Mouse (Mus musculus) neural tube, embryonic 15.5 days (tissue): ENCODE data around the gene Fam222b. TPM values are rescaled to one million over a fixed set of nuclear protein-coding genes. Genes with fewer than 3 reads are reported as not detected.
A peak's percentile ranks its signal among the peaks of the same experiment; 100 is the strongest.

Source experiments
- ATAC-seq: fragments of 200-750 bp; cut with Nextera tagmentation; 2 replicates; pipeline ENCODE4 v1.8.0; 2017; ENCODE audit warnings: mild to moderate bottlenecking, moderate TSS enrichment, moderate library complexity; ENCODE audit not compliant: low FRiP score
- H3K27ac ChIP-seq: fragments of 300-500 bp; sonication (generic); replicated peaks from 2 replicates; pipeline ENCODE4 v1.5.1; 2015; ENCODE audit warnings: mild to moderate bottlenecking, inconsistent platforms
- H3K27me3 ChIP-seq: fragments of 300-500 bp; sonication (generic); replicated peaks from 2 replicates; pipeline ENCODE4 v1.6.1; 2015; ENCODE audit warnings: inconsistent platforms
- H3K36me3 ChIP-seq: fragments of 300-500 bp; sonication (generic); 2 replicates; pipeline ENCODE4 v1.6.1; 2015; ENCODE audit warnings: inconsistent platforms
- H3K4me1 ChIP-seq: fragments of 300-500 bp; sonication (generic); 2 replicates; pipeline ENCODE4 v1.6.1; 2015; ENCODE audit warnings: inconsistent platforms
- H3K4me2 ChIP-seq: fragments of 300-500 bp; sonication (generic); 2 replicates; pipeline ENCODE4 v1.6.1; 2015; ENCODE audit warnings: inconsistent platforms, mild to moderate bottlenecking, moderate library complexity
- H3K4me3 ChIP-seq: fragments of 300-500 bp; sonication (generic); replicated peaks from 2 replicates; pipeline ENCODE4 v1.5.1; 2015; ENCODE audit warnings: mild to moderate bottlenecking, inconsistent platforms
- H3K9ac ChIP-seq: fragments of 300-500 bp; sonication (generic); replicated peaks from 2 replicates; pipeline ENCODE4 v1.6.1; 2015; ENCODE audit warnings: mild to moderate bottlenecking, inconsistent platforms
- H3K9me3 ChIP-seq: fragments of 300-500 bp; sonication (generic); replicated peaks from 2 replicates; pipeline ENCODE4 v1.6.1; 2016; ENCODE audit warnings: inconsistent platforms
- WGBS: fragments of 180-500 bp; shearing (Covaris S2); methylation state at CpG from one replicate; pipeline ENCODE4 v1.1.7; 2015; ENCODE audit warnings: mixed read lengths; 5-methylcytosine and 5-hydroxymethylcytosine counted together
- polyA plus RNA-seq: library from polyadenylated mRNA; unstranded; fragments of >200 nt; fragmentation: Nextera tagmentation; extraction: Ambion mirVana; gene quantifications from 2 replicates; pipeline ENCODE4 v1.2.1, GENCODE M21; 2015

Fam222b gene
- polyA plus RNA-seq, 1 experiment from 2014 or later = 22.2 TPM

- ATAC-seq = no peak
- Histone ChIP-seq H3K9me3 (no peaks in the 10 kb centered on the region), H3K27ac (no peak overlapping the region), H3K4me2 (no peak overlapping the region), H3K9ac (no peak overlapping the region), H3K4me3 (no peak overlapping the region), H3K27me3 (no peaks in the 10 kb centered on the region), H3K4me1 (peaks cover 34% of the 10 kb centered on the region), H3K36me3 (peaks cover 5% of the 10 kb centered on the region; the same call in 1 of the 2 replicates)
- 80% methylated on average over 6 of the region's 6 CpGs for WGBS
Measured at GRCm38 (mm10) chr11:78166640-78167039, 72.2 kb downstream of the Fam222b start.

GRCm38 (mm10) chr11:78167257-78167959 is 72.9 kb downstream of the Fam222b start:
- H3K36me3 ChIP-seq = no peaks in the 10 kb centered on the region
- no peaks in the 10 kb centered on the region for H3K9me3 ChIP-seq
- H3K9ac ChIP-seq = no peak overlapping the region
- H3K4me2 ChIP-seq = no peak overlapping the region
- peaks cover 26% of the 10 kb centered on the region for H3K4me1 ChIP-seq
- no peak overlapping the region for H3K4me3 ChIP-seq
- ATAC-seq = no peak
- no peaks in the 10 kb centered on the region for H3K27me3 ChIP-seq
- no peak overlapping the region for H3K27ac ChIP-seq
- WGBS = 93% methylated on average over 14 of the region's 14 CpGs

GRCm38 (mm10) chr11:78168541-78169468 is 74.3 kb downstream of the Fam222b start:
- Histone ChIP-seq H3K36me3 (no peaks in the 10 kb centered on the region), H3K4me3 (no peak overlapping the region), H3K27ac (no peak overlapping the region), H3K9me3 (no peaks in the 10 kb centered on the region), H3K9ac (no peak overlapping the region), H3K4me2 (no peak overlapping the region), H3K27me3 (no peaks in the 10 kb centered on the region), H3K4me1 (peaks cover 12% of the 10 kb centered on the region)
- WGBS = 60% methylated on average over 19 of the region's 19 CpGs
- no peak for ATAC-seq

- Histone ChIP-seq H3K4me1 (peaks cover 10% of the 10 kb centered on the region), H3K9ac (no peak overlapping the region), H3K4me2 (no peak overlapping the region), H3K36me3 (no peaks in the 10 kb centered on the region), H3K27ac (no peak overlapping the region), H3K9me3 (no peaks in the 10 kb centered on the region), H3K27me3 (no peaks in the 10 kb centered on the region), H3K4me3 (no peak overlapping the region)
- WGBS = 94% methylated on average over 15 of the region's 15 CpGs
- ATAC-seq = no peak
Measured at GRCm38 (mm10) chr11:78170306-78170705, 75.8 kb downstream of the Fam222b start.

- ATAC-seq = no peak
- Histone ChIP-seq H3K4me2 (no peak overlapping the region), H3K4me3 (no peak overlapping the region), H3K27ac (no peak overlapping the region), H3K9me3 (no peaks in the 10 kb centered on the region), H3K27me3 (no peaks in the 10 kb centered on the region), H3K36me3 (no peaks in the 10 kb centered on the region), H3K4me1 (peaks cover 8% of the 10 kb centered on the region), H3K9ac (no peak overlapping the region)
- 71% methylated on average over 4 of the region's 4 CpGs for WGBS
Measured at GRCm38 (mm10) chr11:78171328-78171727, 76.9 kb downstream of the Fam222b start.

- Histone ChIP-seq H3K36me3 (no peaks in the 10 kb centered on the region), H3K4me1 (peaks cover 15% of the 10 kb centered on the region), H3K27me3 (no peaks in the 10 kb centered on the region), H3K4me2 (no peak overlapping the region), H3K9me3 (no peaks in the 10 kb centered on the region), H3K9ac (no peak overlapping the region), H3K4me3 (no peak overlapping the region), H3K27ac (no peak overlapping the region)
- WGBS = 86% methylated on average over 16 of the region's 16 CpGs
- ATAC-seq = no peak
Measured at GRCm38 (mm10) chr11:78172034-78172747, 77.7 kb downstream of the Fam222b start.

- Histone ChIP-seq H3K27me3 (no peaks in the 10 kb centered on the region), H3K36me3 (no peaks in the 10 kb centered on the region), H3K27ac (no peak overlapping the region), H3K4me1 (peaks cover 22% of the 10 kb centered on the region), H3K4me2 (no peak overlapping the region), H3K4me3 (no peak overlapping the region), H3K9ac (no peak overlapping the region), H3K9me3 (no peaks in the 10 kb centered on the region)
- WGBS = 89% methylated on average over 19 of the region's 19 CpGs
- ATAC-seq = no peak
Measured at GRCm38 (mm10) chr11:78172748-78173383, 78.4 kb downstream of the Fam222b start.

- ATAC-seq = no peak
Measured at GRCm38 (mm10) chr11:78174506-78174905, 80.0 kb downstream of the Fam222b start.

GRCm38 (mm10) chr11:78175771-78176401 is 81.4 kb downstream of the Fam222b start:
- H3K27ac ChIP-seq = peak overlapping the region; percentile 81
- H3K27me3 ChIP-seq = no peaks in the 10 kb centered on the region
- 4% methylated on average over 9 of the region's 10 CpGs for WGBS
- no peaks in the 10 kb centered on the region for H3K9me3 ChIP-seq
- H3K4me1 ChIP-seq = peaks cover 52% of the 10 kb centered on the region
- H3K9ac ChIP-seq = peak overlapping the region; percentile 45; the same call in 1 of the 2 replicates
- no peak for ATAC-seq
- peak overlapping the region; percentile 79 for H3K4me2 ChIP-seq
- H3K4me3 ChIP-seq = peak overlapping the region; percentile 62
- H3K36me3 ChIP-seq = peaks cover 17% of the 10 kb centered on the region

More at GRCm38 (mm10) chr11:78174506-78174905, 80.0 kb downstream of the Fam222b start:
- no peaks in the 10 kb centered on the region for H3K27me3 ChIP-seq
- H3K27ac ChIP-seq = no peak overlapping the region
- H3K36me3 ChIP-seq = peaks cover 4% of the 10 kb centered on the region; the same call in 1 of the 2 replicates
- WGBS = 92% methylated on average over 3 of the region's 3 CpGs
- no peak overlapping the region for H3K4me3 ChIP-seq
- H3K9me3 ChIP-seq = no peaks in the 10 kb centered on the region
- H3K4me1 ChIP-seq = peaks cover 38% of the 10 kb centered on the region
- no peak overlapping the region for H3K4me2 ChIP-seq
- H3K9ac ChIP-seq = no peak overlapping the region

- WGBS = under 1% methylated on average over 32 of the region's 32 CpGs
- H3K36me3 ChIP-seq = peaks cover 21% of the 10 kb centered on the region
- peaks cover 57% of the 10 kb centered on the region for H3K4me1 ChIP-seq
- H3K27ac ChIP-seq = peak within 1 kb of the TSS; percentile 90
- H3K4me2 ChIP-seq = peak within 1 kb of the TSS; percentile 79
- H3K27me3 ChIP-seq = no peaks in the 10 kb centered on the region
- H3K4me3 ChIP-seq = peak within 1 kb of the TSS; percentile 62
- peak; percentile 40; the same call in 1 of the 2 replicates for ATAC-seq
- peak within 1 kb of the TSS; percentile 53 for H3K9ac ChIP-seq
- no peaks in the 10 kb centered on the region for H3K9me3 ChIP-seq
Measured at GRCm38 (mm10) chr11:78176402-78176862, 82.0 kb downstream of the Fam222b start, which contains the start of the genes Nek8 and Tlcd1. Gene Nek8, minus strand, starts transcription at chr11:78176675. Gene Tlcd1, plus strand, starts transcription at chr11:78176711.
